7 mouse cellular contexts compared by ENCODE assay signal in the genomic region with DNA sequence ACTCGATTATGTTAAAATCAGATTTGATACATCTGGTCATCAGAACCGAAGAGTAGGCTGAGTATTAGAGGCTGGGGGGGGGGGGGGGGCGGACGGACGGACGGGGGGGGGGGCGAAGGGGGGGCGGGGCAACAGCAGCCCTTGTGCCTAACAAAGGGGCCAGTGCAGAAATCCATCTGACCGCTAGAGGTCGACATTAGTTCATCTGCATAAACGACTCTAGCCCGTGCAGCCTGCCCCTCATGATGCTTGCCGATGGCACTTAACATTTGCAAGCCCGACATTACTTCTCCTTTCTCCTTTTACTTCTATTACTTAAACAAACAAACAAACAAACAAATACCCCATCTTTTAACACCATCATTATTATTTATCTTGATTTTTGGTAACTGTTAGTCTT. TPM values are rescaled to one million over a fixed set of nuclear protein-coding genes. Genes with fewer than 3 reads are reported as not detected.
A peak's percentile ranks its signal among the peaks of the same experiment; 100 is the strongest.
DNase-seq lines count a peak whose midpoint lies in the region; ATAC-seq lines count a peak whose summit lies in the region.

No protein-coding gene starts in this region.

- no peaks in the 10 kb centered on the region for H3K4me1 ChIP-seq in forebrain, embryonic 14.5 days (ENCODE audit: control insufficient read depth, insufficient read depth, low read length)
- no peaks in the 10 kb centered on the region for H3K4me1 ChIP-seq in hindbrain, embryonic 16.5 days (ENCODE audit: control insufficient read depth, insufficient read depth, low read depth, low read length)

- H3K27me3 ChIP-seq in forebrain, embryonic 14.5 days (replicated peaks; ENCODE audit: control insufficient read depth, insufficient read depth, low read length) = no peaks in the 10 kb centered on the region
- H3K27me3 ChIP-seq in hindbrain, embryonic 16.5 days (replicated peaks; ENCODE audit: control insufficient read depth, insufficient read depth, low read length) = no peaks in the 10 kb centered on the region

- no peak overlapping the region for H3K4me2 ChIP-seq in forebrain, embryonic 14.5 days (ENCODE audit: low read length)
- H3K4me2 ChIP-seq in hindbrain, embryonic 16.5 days (ENCODE audit: low read length) = no peak overlapping the region

- H3K9me3 ChIP-seq in forebrain, embryonic 14.5 days (replicated peaks; ENCODE audit: control insufficient read depth, low read length) = no peaks in the 10 kb centered on the region
- no peaks in the 10 kb centered on the region for H3K9me3 ChIP-seq in hindbrain, embryonic 16.5 days (ENCODE audit: control insufficient read depth, low read length)

- WGBS in forebrain, embryonic 14.5 days = 6% methylated on average over 9 of the region's 14 CpGs
- 9% methylated on average over 8 of the region's 14 CpGs for WGBS in hindbrain, embryonic 16.5 days

- H3K4me3 ChIP-seq in forebrain, embryonic 14.5 days (ENCODE audit: low read depth, low read length) = no peak overlapping the region
- H3K4me3 ChIP-seq in hindbrain, embryonic 16.5 days (ENCODE audit: low read length) = no peak overlapping the region

- peak; percentile 75 for DNase-seq in NIH3T3 (ENCODE audit: low read depth)
- DNase-seq in c-Kit-positive CD71-positive TER-119-positive erythroid progenitor cells, embryonic 14.5 days (ENCODE audit: low spot score) = peak; percentile 16
- DNase-seq in forebrain, embryonic 14.5 days (ENCODE audit: low spot score) = peak; percentile 89
- DNase-seq in layer of hippocampus, postnatal 14 days (ENCODE audit: low spot score in 2 of 2) = peak; percentile 23 to 74
- DNase-seq in right cerebral cortex, postnatal 14 days = peak; percentile 52

- H3K27ac ChIP-seq in forebrain, embryonic 14.5 days (ENCODE audit: low read depth, low read length) = no peak overlapping the region
- no peak overlapping the region for H3K27ac ChIP-seq in hindbrain, embryonic 16.5 days (ENCODE audit: low read depth, low read length)

- no peaks in the 10 kb centered on the region for H3K36me3 ChIP-seq in forebrain, embryonic 14.5 days (ENCODE audit: control insufficient read depth, insufficient read depth, low read length)
- H3K36me3 ChIP-seq in hindbrain, embryonic 16.5 days (ENCODE audit: control insufficient read depth, insufficient read depth, low read length) = no peaks in the 10 kb centered on the region

- peak; percentile 90 for ATAC-seq in forebrain, embryonic 14.5 days
- peak; percentile 83 for ATAC-seq in hindbrain, embryonic 16.5 days
- ATAC-seq in megakaryocyte, adult 5-6 weeks (ENCODE audit: poor library complexity, severe bottlenecking) = peak; percentile 76

- H3K9ac ChIP-seq in forebrain, embryonic 14.5 days (ENCODE audit: low read length) = no peak overlapping the region
- H3K9ac ChIP-seq in hindbrain, embryonic 16.5 days (ENCODE audit: low read depth, low read length) = no peak overlapping the region

RNA-seq across cellular contexts. Expression of a gene that starts 45.0 kb away (rescaled TPM):
- polyA plus RNA-seq in forebrain, embryonic 14.5 days (2014; fragmentation: Nextera tagmentation; extraction: Ambion mirVana) = 123 and 124 TPM in 2 replicates
- polyA plus RNA-seq in hindbrain, embryonic 16.5 days (2015; fragmentation: Nextera tagmentation; extraction: Ambion mirVana) = 101 TPM in 2 replicates
- total RNA-seq in layer of hippocampus, postnatal 14 days (2021) = 10 to 100 TPM; 75.1 to 85.1 TPM
- total RNA-seq in megakaryocyte, adult 5-6 weeks (2015) = 47.1 and 50.1 TPM in 2 replicates
- 60.6 and 77.7 TPM in 2 replicates for total RNA-seq in megakaryocyte, adult 5-6 weeks (2017)

Comparison
In these comparisons a context has a peak if more than half of its experiments do, and no peak if none do; other contexts are left out.
1. DNase-seq: peak in every context shown above with its lines; median percentile 89 in forebrain, embryonic 14.5 days; 75 in NIH3T3; 52 in right cerebral cortex, postnatal 14 days; 48 in layer of hippocampus, postnatal 14 days; 16 in c-Kit-positive CD71-positive TER-119-positive erythroid progenitor cells, embryonic 14.5 days.